12 mouse cellular contexts compared by ENCODE assay signal in the genomic region with DNA sequence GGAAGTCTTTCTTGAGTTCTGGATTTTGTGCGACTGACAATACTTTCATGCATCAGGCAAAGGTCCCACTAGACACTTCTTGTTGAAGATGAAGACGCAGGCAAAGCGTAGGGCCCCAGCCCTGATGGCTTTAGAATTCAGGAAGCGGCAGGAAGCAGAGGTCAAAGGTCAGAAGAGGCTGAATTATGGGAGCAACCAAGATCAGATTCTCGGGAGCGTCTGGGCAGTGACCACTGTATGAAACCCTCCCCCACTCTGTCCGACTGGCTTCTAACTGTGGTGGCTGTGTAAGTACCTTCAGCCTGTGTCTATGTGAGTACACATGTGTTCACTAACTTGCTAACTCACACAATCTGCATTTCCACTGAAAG.
DNase-seq lines count a peak whose midpoint lies in the region; ATAC-seq and TF ChIP-seq lines count a peak whose summit lies in the region.
"Had no signal": no experiment of that assay in that cellular context is flagged by ENCODE, and none has a peak within 500 bp of the region (broad histone marks: within the 10 kb centered on the region; RNA-seq: fewer than 3 reads in every experiment).

No protein-coding gene starts in this region.

- H3K27ac ChIP-seq in lung, embryonic 15.5 days = peak overlapping the region; percentile 75
- peak overlapping the region; percentile 82 for H3K27ac ChIP-seq in embryonic facial prominence, embryonic 10.5 days (replicated peaks)
- H3K27ac ChIP-seq in hindbrain, postnatal 0 days = peak overlapping the region; percentile 67; the same call in 1 of the 2 replicates
- peak overlapping the region; percentile 65 for H3K27ac ChIP-seq in small intestine, adult 2 months (ENCODE audit: insufficient read depth, low read depth, low read length)
- H3K27ac ChIP-seq: heart, embryonic 15.5 days; liver, embryonic 15.5 days had no signal

- no peaks in the 10 kb centered on the region for H3K36me3 ChIP-seq in lung, embryonic 15.5 days
- no peaks in the 10 kb centered on the region for H3K36me3 ChIP-seq in embryonic facial prominence, embryonic 10.5 days (replicated peaks)
- no peaks in the 10 kb centered on the region for H3K36me3 ChIP-seq in hindbrain, postnatal 0 days (ENCODE audit: insufficient read depth, low read length)
- no peaks in the 10 kb centered on the region for H3K36me3 ChIP-seq in small intestine, adult 2 months (ENCODE audit: control insufficient read depth, insufficient read depth, low read length)
- H3K36me3 ChIP-seq: G1E; heart, embryonic 15.5 days; liver, embryonic 15.5 days had no signal

- H3K27me3 ChIP-seq in lung, embryonic 15.5 days = no peaks in the 10 kb centered on the region
- peaks cover 4% of the 10 kb centered on the region; the same call in 1 of the 2 replicates for H3K27me3 ChIP-seq in embryonic facial prominence, embryonic 10.5 days (replicated peaks; ENCODE audit: low read depth, poor library complexity, severe bottlenecking)
- no peaks in the 10 kb centered on the region for H3K27me3 ChIP-seq in hindbrain, postnatal 0 days (ENCODE audit: insufficient read depth, low read length)
- no peaks in the 10 kb centered on the region for H3K27me3 ChIP-seq in small intestine, adult 2 months (ENCODE audit: control insufficient read depth, insufficient read depth, low read length)
- H3K27me3 ChIP-seq: heart, embryonic 15.5 days had no signal

- 54% methylated on average over 7 of the region's 7 CpGs for WGBS in lung, embryonic 15.5 days
- WGBS in embryonic facial prominence, embryonic 10.5 days = 33% methylated on average over 7 of the region's 7 CpGs
- 59% methylated on average over 7 of the region's 7 CpGs for WGBS in hindbrain, postnatal 0 days
- 27% methylated on average over 7 of the region's 7 CpGs for WGBS in small intestine, adult 2 months

- no peak for TF ChIP-seq POLR2A in small intestine, adult 2 months (IDR thresholded peaks at IDR 0.05; ENCODE audit: low read depth, low read length)

- no peak overlapping the region for H3K4me2 ChIP-seq in lung, embryonic 15.5 days
- H3K4me2 ChIP-seq in hindbrain, postnatal 0 days (ENCODE audit: low read depth, low read length) = no peak overlapping the region
- H3K4me2 ChIP-seq: heart, embryonic 15.5 days; liver, embryonic 15.5 days had no signal

- no peak overlapping the region for H3K9ac ChIP-seq in lung, embryonic 15.5 days
- no peak overlapping the region for H3K9ac ChIP-seq in hindbrain, postnatal 0 days (replicated peaks; ENCODE audit: low read length)
- H3K9ac ChIP-seq: heart, embryonic 15.5 days; liver, embryonic 15.5 days had no signal

- H3K4me1 ChIP-seq in lung, embryonic 15.5 days = peaks cover 31% of the 10 kb centered on the region
- H3K4me1 ChIP-seq in embryonic facial prominence, embryonic 10.5 days = peaks cover 63% of the 10 kb centered on the region
- H3K4me1 ChIP-seq in hindbrain, postnatal 0 days (ENCODE audit: insufficient read depth, low read length) = no peaks in the 10 kb centered on the region
- peaks cover 43% of the 10 kb centered on the region for H3K4me1 ChIP-seq in small intestine, adult 2 months (ENCODE audit: control insufficient read depth, insufficient read depth, insufficient read length, low read length)

- H3K9me3 ChIP-seq in lung, embryonic 15.5 days = no peaks in the 10 kb centered on the region
- H3K9me3 ChIP-seq in embryonic facial prominence, embryonic 10.5 days = no peaks in the 10 kb centered on the region
- no peaks in the 10 kb centered on the region for H3K9me3 ChIP-seq in hindbrain, postnatal 0 days (ENCODE audit: low read length)
- H3K9me3 ChIP-seq: G1E; heart, embryonic 15.5 days; liver, embryonic 15.5 days had no signal

- DNase-seq in lung, postnatal 10 days = no peak
- peak; percentile 55 for DNase-seq in embryonic facial prominence, embryonic 10.5 days (ENCODE audit: low spot score)
- no peak for DNase-seq in hindbrain, postnatal 0 days (ENCODE audit: low spot score)
- DNase-seq in cerebellum, postnatal 14 days = no peak
- no peak for DNase-seq in right cerebral cortex, postnatal 10 days (ENCODE audit: low spot score in 2 of 2)
- no peak for DNase-seq in T-cell, adult 2 months (ENCODE audit: low spot score)
- DNase-seq: adrenal gland, postnatal 25 days had no signal

- no peak for ATAC-seq in lung, embryonic 15.5 days (ENCODE audit: borderline replicate concordance, extremely low read depth, low FRiP score, low TSS enrichment)
- no peak for ATAC-seq in hindbrain, postnatal 0 days

- TF ChIP-seq CTCF in hindbrain, postnatal 0 days (IDR thresholded peaks at IDR 0.05; ENCODE audit: low read depth) = no peak
- no peak for TF ChIP-seq CTCF in small intestine, adult 2 months (IDR thresholded peaks at IDR 0.05; ENCODE audit: extremely low read depth, insufficient read length, insufficient replicate concordance, low read depth, low read length)

- no peak overlapping the region for H3K4me3 ChIP-seq in lung, embryonic 15.5 days
- H3K4me3 ChIP-seq in embryonic facial prominence, embryonic 10.5 days = no peak overlapping the region
- H3K4me3 ChIP-seq in hindbrain, postnatal 0 days (ENCODE audit: low read length) = no peak overlapping the region
- H3K4me3 ChIP-seq in small intestine, adult 2 months (ENCODE audit: low read depth, low read length) = no peak overlapping the region
- H3K4me3 ChIP-seq: heart, embryonic 15.5 days; liver, embryonic 15.5 days had no signal
